Mouse (Mus musculus): Measurements from ENCODE around the gene Nol4l.

- TF ChIP-seq CTCF (IDR thresholded peaks at IDR 0.05; ENCODE audit: low read depth, low read length): no peak
- no peak for TF ChIP-seq POLR2A (IDR thresholded peaks at IDR 0.05; ENCODE audit: borderline replicate concordance, low read depth, low read length)
Observed at GRCm38 (mm10) chr2:153389831-153390230, 139.9 kb downstream of the Nol4l start.
